ENCODE assay signal across 8 mouse cellular contexts in genomic region chr13:28718169-28718867, GRCm38 (mm10).
A peak's percentile ranks its signal among the peaks of the same experiment; 100 is the strongest.
DNase-seq lines count a peak whose midpoint lies in the region; ATAC-seq lines count a peak whose summit lies in the region.

No protein-coding gene starts in this region.

- H3K9ac ChIP-seq in heart, embryonic 13.5 days, result peak overlapping the region; percentile 12; the same call in 1 of the 2 replicates
- peak overlapping the region; percentile 46; the same call in 1 of the 2 replicates for H3K9ac ChIP-seq in midbrain, embryonic 13.5 days (replicated peaks)

- H3K4me3 ChIP-seq in heart, embryonic 13.5 days, result no peak overlapping the region
- no peak overlapping the region for H3K4me3 ChIP-seq in midbrain, embryonic 13.5 days (replicated peaks)

- DNase-seq in MN1 (ENCODE audit: low spot score), result peak; percentile 65
- peak; percentile 44 for DNase-seq in embryo, embryonic 11.5 days (ENCODE audit: low read depth, low spot score)
- peak; percentile 56 for DNase-seq in kidney, postnatal 14 days
- no peak for DNase-seq in cerebellum, adult 11 months
- DNase-seq in cerebellum, postnatal 25 days, result no peak
- DNase-seq in urinary bladder, adult 2 months (ENCODE audit: low spot score), result no peak

- peaks cover 52% of the 10 kb centered on the region for H3K4me1 ChIP-seq in heart, embryonic 13.5 days
- peaks cover 64% of the 10 kb centered on the region for H3K4me1 ChIP-seq in midbrain, embryonic 13.5 days (replicated peaks)

- WGBS in heart, embryonic 13.5 days, result 10% methylated on average over 11 of the region's 11 CpGs
- 4% methylated on average over 11 of the region's 11 CpGs for WGBS in midbrain, embryonic 13.5 days

- peak; percentile 79 for ATAC-seq in heart, embryonic 13.5 days (ENCODE audit: extremely low read depth, insufficient number of reproducible peaks, low FRiP score, low TSS enrichment)
- peak; percentile 66 for ATAC-seq in midbrain, embryonic 13.5 days

- H3K4me2 ChIP-seq in heart, embryonic 13.5 days, result peak overlapping the region; percentile 40
- H3K4me2 ChIP-seq in midbrain, embryonic 13.5 days (replicated peaks), result peak overlapping the region; percentile 19; the same call in 1 of the 2 replicates

- H3K27ac ChIP-seq in heart, embryonic 13.5 days (replicated peaks), result peak overlapping the region; percentile 82
- peak overlapping the region; percentile 88 for H3K27ac ChIP-seq in midbrain, embryonic 13.5 days

- H3K27me3 ChIP-seq in heart, embryonic 13.5 days (replicated peaks), result no peaks in the 10 kb centered on the region
- H3K27me3 ChIP-seq in midbrain, embryonic 13.5 days, result no peaks in the 10 kb centered on the region

- H3K9me3 ChIP-seq in heart, embryonic 13.5 days, result no peaks in the 10 kb centered on the region
- H3K9me3 ChIP-seq in midbrain, embryonic 13.5 days, result no peaks in the 10 kb centered on the region

- no peaks in the 10 kb centered on the region for H3K36me3 ChIP-seq in heart, embryonic 13.5 days
- no peaks in the 10 kb centered on the region for H3K36me3 ChIP-seq in midbrain, embryonic 13.5 days

Comparison
In these comparisons a context has a peak if more than half of its experiments do, and no peak if none do; other contexts are left out.
1. DNase-seq: peak in MN1 (single experiment), embryo, embryonic 11.5 days (single experiment) and kidney, postnatal 14 days (single experiment); none in cerebellum, adult 11 months (single experiment), cerebellum, postnatal 25 days (0 of 2) and urinary bladder, adult 2 months (single experiment).